Mouse (Mus musculus): Measurements from ENCODE around the gene Recql.
A peak's percentile ranks its signal among the peaks of the same experiment; 100 is the strongest.
"Not testable (repeated sequence)": the region's sequence is repeated elsewhere in the genome, so short reads cannot be mapped to it uniquely, and the experiment has no call there.

Gene Recql

GRCm38 (mm10) chr6:142365742-142366472 is 21.0 kb downstream of the Recql start:
- DNase-seq (ENCODE audit: low spot score in 2 of 2), result no peak

GRCm38 (mm10) chr6:142363019-142363576 is 23.8 kb downstream of the Recql start:
- DNase-seq (ENCODE audit: low spot score in 2 of 2), result no peak

- DNase-seq (ENCODE audit: low spot score in 2 of 2), result no peak
Measured at GRCm38 (mm10) chr6:142362036-142362435, 24.9 kb downstream of the Recql start.

- no peak for DNase-seq (ENCODE audit: low spot score in 2 of 2)
Measured at GRCm38 (mm10) chr6:142357106-142357505, 29.8 kb downstream of the Recql start.

- DNase-seq (ENCODE audit: low spot score in 2 of 2), result not testable (repeated sequence)
Measured at GRCm38 (mm10) chr6:142352099-142352498, 34.8 kb downstream of the Recql start.

- DNase-seq (ENCODE audit: low spot score in 2 of 2), result no peak
Measured at GRCm38 (mm10) chr6:142347431-142348385, 39.2 kb downstream of the Recql start.

- no peak for DNase-seq (ENCODE audit: low spot score in 2 of 2)
Measured at GRCm38 (mm10) chr6:142346181-142347110, 40.4 kb downstream of the Recql start.

GRCm38 (mm10) chr6:142345440-142346038 is 41.3 kb downstream of the Recql start, which contains the start of gene Pyroxd1:
Gene Pyroxd1, plus strand, starts transcription at chr6:142345654.
- DNase-seq (ENCODE audit: low spot score in 2 of 2), result peak; percentile 83 to 85

- DNase-seq (ENCODE audit: low spot score in 2 of 2), result peak in 1 of 2 experiments; percentile 38
Measured at GRCm38 (mm10) chr6:142343561-142343960, 43.3 kb downstream of the Recql start.

- DNase-seq (ENCODE audit: low spot score in 2 of 2), result no peak
Measured at GRCm38 (mm10) chr6:142339576-142339975, 47.3 kb downstream of the Recql start.

GRCm38 (mm10) chr6:142338961-142339360 is 47.9 kb downstream of the Recql start:
- DNase-seq (ENCODE audit: low spot score in 2 of 2), result no peak

GRCm38 (mm10) chr6:142329201-142329600 is 57.7 kb downstream of the Recql start:
- no peak for DNase-seq (ENCODE audit: low spot score in 2 of 2)

- no peak for DNase-seq (ENCODE audit: low spot score in 2 of 2)
Measured at GRCm38 (mm10) chr6:142326598-142326997, 60.3 kb downstream of the Recql start.

GRCm38 (mm10) chr6:142322881-142323280 is 64.0 kb downstream of the Recql start, which contains the start of gene Slco1a5:
Gene Slco1a5, minus strand, starts transcription at chr6:142322981.
- DNase-seq (ENCODE audit: low spot score in 2 of 2), result no peak

- no peak for DNase-seq (ENCODE audit: low spot score in 2 of 2)
Measured at GRCm38 (mm10) chr6:142317106-142317505, 69.8 kb downstream of the Recql start.

GRCm38 (mm10) chr6:142314285-142314684 is 72.6 kb downstream of the Recql start:
- no peak for DNase-seq (ENCODE audit: low spot score in 2 of 2)

GRCm38 (mm10) chr6:142305076-142305475 is 81.8 kb downstream of the Recql start:
- no peak for DNase-seq (ENCODE audit: low spot score in 2 of 2)
